Mouse (Mus musculus): ENCODE measurements around the gene Dab2ip. TPM values are rescaled to one million over a fixed set of nuclear protein-coding genes. Genes with fewer than 3 reads are reported as not detected.

Gene Dab2ip
- polyA plus RNA-seq, 1 experiment from 2014 or later: 40.0 TPM

DNA sequence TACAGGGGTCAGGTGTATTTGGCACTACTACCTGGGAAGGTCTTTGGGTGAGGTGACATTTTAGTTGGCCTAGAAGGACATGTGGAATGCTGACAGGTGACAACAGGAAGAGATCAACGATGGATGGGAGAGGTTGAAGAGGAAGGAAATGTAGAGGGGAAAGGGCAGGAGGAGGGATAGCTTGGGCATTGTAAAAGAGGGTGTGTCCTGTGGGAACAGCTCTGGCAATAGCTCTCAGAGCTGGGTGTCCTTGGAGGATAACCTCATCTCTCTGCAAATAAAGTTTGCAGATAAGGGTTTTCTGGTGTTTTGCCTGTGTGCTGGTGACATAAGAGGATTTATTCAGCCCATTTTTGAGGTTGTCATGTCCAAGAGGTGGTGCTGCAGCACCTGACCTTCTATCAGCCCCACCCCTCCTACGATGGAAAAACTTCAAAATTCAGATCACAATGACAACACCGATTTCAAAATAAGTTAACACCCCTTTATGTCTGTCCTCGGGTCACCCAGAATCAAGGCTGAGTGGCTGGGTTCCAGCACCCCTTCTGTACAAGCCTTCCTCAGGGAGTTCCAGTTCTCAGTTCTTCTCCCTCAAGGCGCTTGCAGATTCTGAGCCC, 101.6 kb downstream of the Dab2ip start:
- no peak for ATAC-seq (ENCODE audit: extremely low read depth, insufficient number of reproducible peaks, low FRiP score, low TSS enrichment)
- Histone ChIP-seq H3K4me2 (no peak overlapping the region), H3K27me3 (replicated peaks) (no peaks in the 10 kb centered on the region), H3K36me3 (peaks cover 10% of the 10 kb centered on the region; the same call in 1 of the 2 replicates), H3K9ac (no peak overlapping the region), H3K4me1 (peaks cover 91% of the 10 kb centered on the region), H3K9me3 (no peaks in the 10 kb centered on the region), H3K4me3 (no peak overlapping the region), H3K27ac (replicated peaks) (0 out of 2 replicates have a peak overlapping the region, but pooled peaks have one; percentile 24)
- 67% methylated on average over 5 of the region's 5 CpGs for WGBS

DNA sequence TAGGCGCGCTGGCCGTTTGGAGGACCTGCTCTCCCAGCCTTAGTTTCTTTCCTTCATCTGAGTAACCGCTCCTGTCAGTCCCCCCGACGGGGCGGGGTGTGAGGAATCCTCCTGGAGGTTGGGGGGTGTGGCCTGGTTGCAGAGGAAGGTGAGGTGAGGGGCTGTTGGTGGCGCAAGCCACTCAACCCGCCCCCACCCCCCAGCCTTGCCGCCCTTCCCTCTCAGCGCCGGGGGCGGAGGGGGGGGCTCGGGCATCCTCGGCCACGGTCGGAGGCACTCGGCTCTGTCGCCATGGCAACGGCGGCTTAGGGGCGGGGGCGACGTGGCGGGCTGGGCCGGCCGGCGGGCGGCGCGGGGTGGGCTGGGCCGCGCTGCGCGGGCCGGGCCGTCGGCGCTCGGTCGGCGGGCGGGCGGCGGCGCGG, 102.9 kb downstream of the Dab2ip start:
- H3K27ac ChIP-seq (replicated peaks): 0 out of 2 replicates have a peak overlapping the region, but pooled peaks have one; percentile 18
- H3K27me3 ChIP-seq (replicated peaks): no peaks in the 10 kb centered on the region

GRCm38 (mm10) chr2:35661454-35662000, 103.5 kb downstream of the Dab2ip start:
- H3K4me2 ChIP-seq: peak overlapping the region; percentile 97
- H3K36me3 ChIP-seq: peaks cover 10% of the 10 kb centered on the region; the same call in 1 of the 2 replicates
- under 1% methylated on average over 45 of the region's 51 CpGs for WGBS
- ATAC-seq (ENCODE audit: extremely low read depth, insufficient number of reproducible peaks, low FRiP score, low TSS enrichment): no peak
- no peaks in the 10 kb centered on the region for H3K9me3 ChIP-seq
- H3K27ac ChIP-seq (replicated peaks): peak overlapping the region; percentile 73
- H3K4me3 ChIP-seq: peak overlapping the region; percentile 84
- no peaks in the 10 kb centered on the region for H3K27me3 ChIP-seq (replicated peaks)
- H3K4me1 ChIP-seq: peaks cover 88% of the 10 kb centered on the region
- peak overlapping the region; percentile 94 for H3K9ac ChIP-seq

More for the DNA sequence above, 102.9 kb downstream of the Dab2ip start:
- Histone ChIP-seq H3K4me3 (peak overlapping the region; percentile 84), H3K36me3 (peaks cover 10% of the 10 kb centered on the region; the same call in 1 of the 2 replicates), H3K4me1 (peaks cover 88% of the 10 kb centered on the region), H3K9ac (peak overlapping the region; percentile 94), H3K9me3 (no peaks in the 10 kb centered on the region), H3K4me2 (peak overlapping the region; percentile 97)
- 2% methylated on average over 29 of the region's 47 CpGs for WGBS
- ATAC-seq (ENCODE audit: extremely low read depth, insufficient number of reproducible peaks, low FRiP score, low TSS enrichment): peak; percentile 56; the same call in 1 of the 2 replicates

GRCm38 (mm10) chr2:35662001-35662491, 104.0 kb downstream of the Dab2ip start:
- peak overlapping the region; percentile 97 for H3K4me2 ChIP-seq
- peaks cover 10% of the 10 kb centered on the region; the same call in 1 of the 2 replicates for H3K36me3 ChIP-seq
- ATAC-seq (ENCODE audit: extremely low read depth, insufficient number of reproducible peaks, low FRiP score, low TSS enrichment): no peak
- H3K27ac ChIP-seq (replicated peaks): peak overlapping the region; percentile 73
- H3K9ac ChIP-seq: peak overlapping the region; percentile 94
- H3K9me3 ChIP-seq: no peaks in the 10 kb centered on the region
- no peaks in the 10 kb centered on the region for H3K27me3 ChIP-seq (replicated peaks)
- H3K4me1 ChIP-seq: peaks cover 84% of the 10 kb centered on the region
- H3K4me3 ChIP-seq: peak overlapping the region; percentile 84
- 10% methylated on average over 24 of the region's 24 CpGs for WGBS

DNA sequence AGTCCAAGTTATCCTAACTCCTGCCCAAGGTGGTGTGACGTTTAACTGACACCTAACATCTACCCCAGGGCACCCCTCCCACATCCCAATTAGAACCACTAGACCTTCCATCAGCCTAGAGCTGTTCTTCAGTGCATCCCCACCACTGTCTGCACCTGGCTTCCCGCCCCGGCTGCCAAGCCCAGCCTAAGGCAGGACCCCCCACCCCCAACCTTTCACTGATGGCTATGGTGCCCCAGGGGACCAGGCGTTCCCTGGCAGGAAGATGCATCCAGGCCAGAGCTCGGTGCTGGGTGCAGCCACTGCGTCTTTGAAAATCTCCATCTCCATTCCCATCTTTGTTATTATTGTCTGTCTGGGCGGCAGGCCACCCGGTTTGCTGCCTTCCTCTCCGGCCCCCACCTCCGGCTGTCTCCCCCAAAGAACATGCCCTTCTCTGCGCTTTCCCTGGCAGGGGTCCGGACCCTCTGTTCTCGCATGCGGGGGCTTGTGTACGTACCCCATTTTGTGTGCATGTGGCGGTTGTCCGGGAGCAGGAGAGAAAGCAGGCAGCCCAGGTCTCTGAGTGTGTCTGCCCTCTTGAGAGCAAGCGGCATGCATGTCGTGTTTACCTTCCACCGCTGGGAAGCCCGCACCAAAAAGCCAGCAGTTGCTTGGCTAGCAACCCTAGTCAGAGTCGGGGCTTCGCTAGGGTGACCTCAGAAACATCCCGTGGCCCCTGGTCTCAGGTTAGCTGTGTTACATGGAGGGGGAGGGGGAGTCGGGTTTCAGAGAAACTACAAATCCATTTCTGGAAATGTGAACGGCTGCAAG, 104.9 kb downstream of the Dab2ip start:
- peaks cover 15% of the 10 kb centered on the region; the same call in 1 of the 2 replicates for H3K36me3 ChIP-seq
- H3K27ac ChIP-seq (replicated peaks): no peak overlapping the region
- no peaks in the 10 kb centered on the region for H3K27me3 ChIP-seq (replicated peaks)
- peak overlapping the region; percentile 97 for H3K4me2 ChIP-seq
- peaks cover 81% of the 10 kb centered on the region for H3K4me1 ChIP-seq
- ATAC-seq (ENCODE audit: extremely low read depth, insufficient number of reproducible peaks, low FRiP score, low TSS enrichment): no peak
- H3K9ac ChIP-seq: peak overlapping the region; percentile 94
- H3K4me3 ChIP-seq: peak overlapping the region; percentile 84
- H3K9me3 ChIP-seq: no peaks in the 10 kb centered on the region
- 38% methylated on average over 26 of the region's 26 CpGs for WGBS

GRCm38 (mm10) chr2:35667746-35668145, 109.7 kb downstream of the Dab2ip start:
- H3K9me3 ChIP-seq: no peaks in the 10 kb centered on the region
- no peak overlapping the region for H3K27ac ChIP-seq (replicated peaks)
- H3K27me3 ChIP-seq (replicated peaks): no peaks in the 10 kb centered on the region
- peaks cover 90% of the 10 kb centered on the region for H3K4me1 ChIP-seq
- peak overlapping the region; percentile 4; the same call in 1 of the 2 replicates for H3K9ac ChIP-seq
- no peak for ATAC-seq (ENCODE audit: extremely low read depth, insufficient number of reproducible peaks, low FRiP score, low TSS enrichment)
- no peak overlapping the region for H3K4me3 ChIP-seq
- 72% methylated on average over 8 of the region's 8 CpGs for WGBS
- peaks cover 27% of the 10 kb centered on the region; the same call in 1 of the 2 replicates for H3K36me3 ChIP-seq
- no peak overlapping the region for H3K4me2 ChIP-seq

DNA sequence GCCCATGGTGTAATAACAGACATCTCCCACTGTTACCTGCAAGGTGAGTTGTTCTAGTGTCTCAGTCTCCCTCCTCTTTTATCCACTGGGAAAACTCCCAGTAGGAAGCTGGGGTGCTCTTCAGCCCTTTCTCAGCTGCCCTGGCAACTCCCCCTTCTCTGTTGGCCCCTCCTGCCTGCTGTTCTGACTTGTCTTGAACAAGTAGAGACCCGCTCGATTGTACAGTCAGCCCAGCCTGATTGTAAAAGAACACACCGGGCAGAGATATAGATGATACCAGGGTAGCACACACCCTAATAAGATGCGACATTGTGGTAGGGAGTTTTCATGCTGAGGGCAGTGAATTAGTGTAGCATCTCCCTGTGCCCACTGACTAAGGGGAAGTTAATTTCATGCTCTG, 111.2 kb downstream of the Dab2ip start:
- 0 out of 2 replicates have a peak overlapping the region, but pooled peaks have one; percentile 8 for H3K9ac ChIP-seq

GRCm38 (mm10) chr2:35669748-35670147, 111.7 kb downstream of the Dab2ip start:
- H3K27me3 ChIP-seq (replicated peaks): no peaks in the 10 kb centered on the region
- H3K4me1 ChIP-seq: peaks cover 91% of the 10 kb centered on the region
- no peak for ATAC-seq (ENCODE audit: extremely low read depth, insufficient number of reproducible peaks, low FRiP score, low TSS enrichment)
- H3K4me3 ChIP-seq: no peak overlapping the region
- WGBS: 69% methylated on average over 4 of the region's 4 CpGs
- H3K36me3 ChIP-seq: 0 out of 2 replicates have a peak, but pooled peaks cover 19% of the 10 kb centered on the region
- H3K9ac ChIP-seq: no peak overlapping the region
- no peaks in the 10 kb centered on the region for H3K9me3 ChIP-seq
- H3K4me2 ChIP-seq: no peak overlapping the region
- no peak overlapping the region for H3K27ac ChIP-seq (replicated peaks)

More for the DNA sequence above, 111.2 kb downstream of the Dab2ip start:
- H3K9me3 ChIP-seq: no peaks in the 10 kb centered on the region
- ATAC-seq (ENCODE audit: extremely low read depth, insufficient number of reproducible peaks, low FRiP score, low TSS enrichment): no peak
- H3K4me2 ChIP-seq: no peak overlapping the region
- H3K27me3 ChIP-seq (replicated peaks): no peaks in the 10 kb centered on the region
- H3K36me3 ChIP-seq: 0 out of 2 replicates have a peak, but pooled peaks cover 19% of the 10 kb centered on the region
- no peak overlapping the region for H3K4me3 ChIP-seq
- 61% methylated on average over 4 of the region's 4 CpGs for WGBS
- peaks cover 90% of the 10 kb centered on the region for H3K4me1 ChIP-seq
- H3K27ac ChIP-seq (replicated peaks): peak overlapping the region; percentile 12; the same call in 1 of the 2 replicates

DNA sequence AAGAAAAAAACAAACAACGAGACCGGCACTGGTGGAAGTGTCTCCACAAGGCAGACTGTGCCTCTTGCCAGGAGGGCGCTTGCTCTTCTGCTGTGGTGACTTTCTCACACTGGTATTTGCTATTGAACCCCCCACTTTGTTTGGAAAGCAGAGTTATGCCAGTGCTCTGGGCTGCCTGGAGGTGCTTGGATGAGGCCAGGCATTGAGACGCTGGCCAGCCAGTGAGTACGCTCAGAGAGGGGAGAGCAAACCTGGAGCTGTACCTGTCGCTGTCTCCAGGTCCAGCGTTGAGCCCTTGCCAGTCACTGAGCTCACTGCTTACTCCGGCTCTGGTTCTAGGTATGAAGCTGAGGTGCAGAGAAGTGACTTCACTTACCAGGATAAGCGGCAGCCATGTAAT, 112.2 kb downstream of the Dab2ip start:
- H3K27ac ChIP-seq (replicated peaks): no peak overlapping the region
- no peaks in the 10 kb centered on the region for H3K27me3 ChIP-seq (replicated peaks)
- H3K4me1 ChIP-seq: peaks cover 92% of the 10 kb centered on the region
- H3K9ac ChIP-seq: no peak overlapping the region
- H3K36me3 ChIP-seq: 0 out of 2 replicates have a peak, but pooled peaks cover 17% of the 10 kb centered on the region
- ATAC-seq (ENCODE audit: extremely low read depth, insufficient number of reproducible peaks, low FRiP score, low TSS enrichment): no peak
- WGBS: 71% methylated on average over 9 of the region's 9 CpGs
- no peaks in the 10 kb centered on the region for H3K9me3 ChIP-seq
- no peak overlapping the region for H3K4me3 ChIP-seq
- H3K4me2 ChIP-seq: no peak overlapping the region

GRCm38 (mm10) chr2:35671980-35672910, 114.2 kb downstream of the Dab2ip start:
- H3K9ac ChIP-seq: no peak overlapping the region
- no peak for ATAC-seq (ENCODE audit: extremely low read depth, insufficient number of reproducible peaks, low FRiP score, low TSS enrichment)
- H3K4me1 ChIP-seq: peaks cover 100% of the 10 kb centered on the region
- H3K27ac ChIP-seq (replicated peaks): peak overlapping the region; percentile 61
- H3K9me3 ChIP-seq: no peaks in the 10 kb centered on the region
- H3K4me3 ChIP-seq: no peak overlapping the region
- H3K27me3 ChIP-seq (replicated peaks): no peaks in the 10 kb centered on the region
- 0 out of 2 replicates have a peak, but pooled peaks cover 17% of the 10 kb centered on the region for H3K36me3 ChIP-seq
- 55% methylated on average over 9 of the region's 9 CpGs for WGBS
- H3K4me2 ChIP-seq: no peak overlapping the region

Measured in heart, embryonic 13.5 days (tissue).